Mouse (Mus musculus) myocyte (in vitro differentiated cells): ENCODE measurements at regions not wholly inside any gene's neighbourhood (a gene's known extent, or its start where the extent isn't known, plus 50 kb on each side); places are given as distances from the start of the nearest gene placed in this dataset.

ENCODE experiments used
- POLR2A ChIP-seq: IDR thresholded peaks from one replicate; pipeline ENCODE4 v1.6.1; 2011; ENCODE audit warnings: low read depth, mild to moderate bottlenecking, control low read depth, moderate library complexity; ENCODE audit not compliant: insufficient read length
- SRF ChIP-seq: IDR thresholded peaks from one replicate; pipeline ENCODE4 v1.6.1; 2011; ENCODE audit warnings: low read depth; ENCODE audit not compliant: control insufficient read depth, insufficient read length
- TCF12 ChIP-seq: IDR thresholded peaks from one replicate; pipeline ENCODE4 v1.6.1; 2011; ENCODE audit warnings: mild to moderate bottlenecking, control low read depth; ENCODE audit not compliant: poor library complexity, insufficient read depth, severe bottlenecking

- no peak for TF ChIP-seq SRF
- TF ChIP-seq TCF12 = no peak
- no peak for TF ChIP-seq POLR2A
These were observed 897.3 kb upstream of the Car8 start for GRCm38 (mm10) chr4:9136188-9136569.
